Mouse (Mus musculus): ENCODE data around the gene Pkd1l1. TPM values are rescaled to one million over a fixed set of nuclear protein-coding genes. Genes with fewer than 3 reads are reported as not detected.

Gene Pkd1l1
- 0.08 and 0.19 TPM in 2 replicates for polyA plus RNA-seq (2015; fragmentation: Nextera tagmentation; extraction: Ambion mirVana)

GRCm38 (mm10) chr11:8973166-8973565, at the start of gene Pkd1l1:
Gene Pkd1l1 (minus strand): TSS chr11:8973266.
- Histone ChIP-seq H3K27ac (replicated peaks) (no peak within 1 kb of the TSS), H3K9ac (ENCODE audit: low read length) (no peak within 1 kb of the TSS), H3K9me3 (ENCODE audit: control insufficient read depth, low read length) (no peaks in the 10 kb centered on the region), H3K4me3 (ENCODE audit: low read depth, low read length) (no peak within 1 kb of the TSS), H3K4me2 (replicated peaks; ENCODE audit: low read depth) (no peak within 1 kb of the TSS), H3K4me1 (replicated peaks; ENCODE audit: control insufficient read depth, insufficient read depth) (no peaks in the 10 kb centered on the region), H3K27me3 (ENCODE audit: control insufficient read depth, insufficient read depth, low read length) (no peaks in the 10 kb centered on the region), H3K36me3 (ENCODE audit: control insufficient read depth, insufficient read depth, low read length) (no peaks in the 10 kb centered on the region)
- 74% methylated on average over 3 of the region's 3 CpGs for WGBS
- ATAC-seq (ENCODE audit: low FRiP score, low TSS enrichment) (no peak), DNase-seq (ENCODE audit: low spot score) (no peak)
- no peak for TF ChIP-seq CTCF (IDR thresholded peaks at IDR 0.05; ENCODE audit: low read depth)
- no peak for TF ChIP-seq EP300 (optimal IDR thresholded peaks at IDR 0.05)

GRCm38 (mm10) chr11:9020207-9020606, 47.1 kb upstream of the Pkd1l1 start:
- Histone ChIP-seq H3K4me3 (ENCODE audit: low read depth, low read length) (no peak overlapping the region), H3K4me1 (replicated peaks; ENCODE audit: control insufficient read depth, insufficient read depth) (no peaks in the 10 kb centered on the region), H3K4me2 (replicated peaks; ENCODE audit: low read depth) (no peak overlapping the region), H3K9ac (ENCODE audit: low read length) (no peak overlapping the region), H3K27ac (replicated peaks) (no peak overlapping the region), H3K27me3 (ENCODE audit: control insufficient read depth, insufficient read depth, low read length) (no peaks in the 10 kb centered on the region), H3K9me3 (ENCODE audit: control insufficient read depth, low read length) (no peaks in the 10 kb centered on the region), H3K36me3 (ENCODE audit: control insufficient read depth, insufficient read depth, low read length) (no peaks in the 10 kb centered on the region)
- TF ChIP-seq CTCF (IDR thresholded peaks at IDR 0.05; ENCODE audit: low read depth) (no peak), EP300 (optimal IDR thresholded peaks at IDR 0.05) (no peak)
- ATAC-seq (ENCODE audit: low FRiP score, low TSS enrichment) (peak; percentile 69; the same call in 1 of the 2 replicates), DNase-seq (ENCODE audit: low spot score) (no peak)
- WGBS: 55% methylated on average over 5 of the region's 5 CpGs

GRCm38 (mm10) chr11:9018491-9019267, 45.6 kb upstream of the Pkd1l1 start:
- Histone ChIP-seq H3K9me3 (ENCODE audit: control insufficient read depth, low read length) (no peaks in the 10 kb centered on the region), H3K27me3 (ENCODE audit: control insufficient read depth, insufficient read depth, low read length) (no peaks in the 10 kb centered on the region), H3K36me3 (ENCODE audit: control insufficient read depth, insufficient read depth, low read length) (no peaks in the 10 kb centered on the region), H3K9ac (ENCODE audit: low read length) (no peak overlapping the region), H3K4me2 (replicated peaks; ENCODE audit: low read depth) (no peak overlapping the region), H3K4me3 (ENCODE audit: low read depth, low read length) (no peak overlapping the region), H3K4me1 (replicated peaks; ENCODE audit: control insufficient read depth, insufficient read depth) (no peaks in the 10 kb centered on the region), H3K27ac (replicated peaks) (no peak overlapping the region)
- no peak for DNase-seq (ENCODE audit: low spot score)
- TF ChIP-seq EP300 (optimal IDR thresholded peaks at IDR 0.05): no peak
- no peak for TF ChIP-seq CTCF (IDR thresholded peaks at IDR 0.05; ENCODE audit: low read depth)
- no peak for ATAC-seq (ENCODE audit: low FRiP score, low TSS enrichment)
- 71% methylated on average over 6 of the region's 6 CpGs for WGBS

- Histone ChIP-seq H3K9ac (ENCODE audit: low read length) (no peak overlapping the region), H3K4me2 (replicated peaks; ENCODE audit: low read depth) (no peak overlapping the region), H3K27ac (replicated peaks) (no peak overlapping the region), H3K4me3 (ENCODE audit: low read depth, low read length) (no peak overlapping the region), H3K4me1 (replicated peaks; ENCODE audit: control insufficient read depth, insufficient read depth) (no peaks in the 10 kb centered on the region), H3K9me3 (ENCODE audit: control insufficient read depth, low read length) (no peaks in the 10 kb centered on the region), H3K36me3 (ENCODE audit: control insufficient read depth, insufficient read depth, low read length) (no peaks in the 10 kb centered on the region), H3K27me3 (ENCODE audit: control insufficient read depth, insufficient read depth, low read length) (no peaks in the 10 kb centered on the region)
- DNase-seq (ENCODE audit: low spot score) (no peak), ATAC-seq (ENCODE audit: low FRiP score, low TSS enrichment) (no peak)
- WGBS: 68% methylated on average over 3 of the region's 3 CpGs
- TF ChIP-seq EP300 (optimal IDR thresholded peaks at IDR 0.05) (no peak), CTCF (IDR thresholded peaks at IDR 0.05; ENCODE audit: low read depth) (no peak)
These were observed 41.7 kb upstream of the Pkd1l1 start for GRCm38 (mm10) chr11:9014740-9015139.

GRCm38 (mm10) chr11:9011348-9011747, 38.3 kb upstream of the Pkd1l1 start:
- peak overlapping the region; percentile 65 for H3K4me2 ChIP-seq (replicated peaks; ENCODE audit: low read depth)
- H3K27ac ChIP-seq (replicated peaks): peak overlapping the region; percentile 90; the same call in 1 of the 2 replicates
- ATAC-seq (ENCODE audit: low FRiP score, low TSS enrichment) (peak; percentile 22), DNase-seq (ENCODE audit: low spot score) (peak; percentile 23)
- peak overlapping the region; percentile 80 for H3K4me3 ChIP-seq (ENCODE audit: low read depth, low read length)
- H3K4me1 ChIP-seq (replicated peaks; ENCODE audit: control insufficient read depth, insufficient read depth): no peaks in the 10 kb centered on the region
- peak overlapping the region; percentile 82 for H3K9ac ChIP-seq (ENCODE audit: low read length)
- 0 out of 2 replicates have a peak, but pooled peaks cover 2% of the 10 kb centered on the region for H3K36me3 ChIP-seq (ENCODE audit: control insufficient read depth, insufficient read depth, low read length)
- H3K27me3 ChIP-seq (ENCODE audit: control insufficient read depth, insufficient read depth, low read length): no peaks in the 10 kb centered on the region
- H3K9me3 ChIP-seq (ENCODE audit: control insufficient read depth, low read length): no peaks in the 10 kb centered on the region
- TF ChIP-seq CTCF (IDR thresholded peaks at IDR 0.05; ENCODE audit: low read depth) (no peak), EP300 (optimal IDR thresholded peaks at IDR 0.05) (no peak)
- whole genome bisulfite sequencing: 0% methylated on average over 3 of the region's 3 CpGs

GRCm38 (mm10) chr11:9010853-9011339, 37.8 kb upstream of the Pkd1l1 start, which contains the start of gene Hus1:
Gene Hus1 (minus strand): TSS chr11:9011191.
- peak; percentile 99 for ATAC-seq (ENCODE audit: low FRiP score, low TSS enrichment)
- TF ChIP-seq CTCF (IDR thresholded peaks at IDR 0.05; ENCODE audit: low read depth) (peak; percentile 12; the same call in 1 of the 2 replicates), EP300 (optimal IDR thresholded peaks at IDR 0.05) (no peak)
- H3K9ac ChIP-seq (ENCODE audit: low read length): peak within 1 kb of the TSS; percentile 82
- no peaks in the 10 kb centered on the region for H3K4me1 ChIP-seq (replicated peaks; ENCODE audit: control insufficient read depth, insufficient read depth)
- under 1% methylated on average over 43 of the region's 43 CpGs for WGBS
- peak within 1 kb of the TSS; percentile 90 for H3K27ac ChIP-seq (replicated peaks)
- no peaks in the 10 kb centered on the region for H3K27me3 ChIP-seq (ENCODE audit: control insufficient read depth, insufficient read depth, low read length)
- peak within 1 kb of the TSS; percentile 80 for H3K4me3 ChIP-seq (ENCODE audit: low read depth, low read length)
- DNase-seq (ENCODE audit: low spot score): peak; percentile 94
- 0 out of 2 replicates have a peak, but pooled peaks cover 2% of the 10 kb centered on the region for H3K36me3 ChIP-seq (ENCODE audit: control insufficient read depth, insufficient read depth, low read length)
- H3K4me2 ChIP-seq (replicated peaks; ENCODE audit: low read depth): peak within 1 kb of the TSS; percentile 65
- no peaks in the 10 kb centered on the region for H3K9me3 ChIP-seq (ENCODE audit: control insufficient read depth, low read length)
